Mouse (Mus musculus) MEL (cell line): ENCODE results near the gene Gaa.

Source experiments
- CTCF ChIP-seq, 3 experiments: IDR thresholded peaks in 2 of 3; conservative IDR thresholded peaks in 1 of 3; 2 replicates each; pipeline ENCODE4 v1.5.1; 2011 to 2012; ENCODE audit warnings: low read length in 3 of 3, low read depth in 2 of 3, mild to moderate bottlenecking in 2 of 3, improper control_type of control experiment in 1 of 3, inconsistent platforms in 1 of 3, mixed read lengths in 1 of 3, moderate library complexity in 1 of 3; ENCODE audit not compliant: control insufficient read depth in 1 of 3, insufficient read depth in 1 of 3, poor library complexity in 1 of 3, severe bottlenecking in 1 of 3
- ETS1 ChIP-seq: IDR thresholded peaks from 2 replicates; pipeline ENCODE4 v1.6.1; 2012; ENCODE audit warnings: low read depth, mild to moderate bottlenecking, inconsistent platforms, low read length, improper control_type of control experiment, moderate library complexity
- HCFC1 ChIP-seq: IDR thresholded peaks from 2 replicates; pipeline ENCODE4 v1.6.1; 2012; ENCODE audit warnings: low read depth, mild to moderate bottlenecking, inconsistent platforms, low read length, improper control_type of control experiment, moderate library complexity
- MAZ ChIP-seq: IDR thresholded peaks from 2 replicates; pipeline ENCODE4 v1.6.1; 2012; ENCODE audit warnings: low read depth, mild to moderate bottlenecking, inconsistent platforms, low read length, improper control_type of control experiment
- POLR2A ChIP-seq, 2 experiments: IDR thresholded peaks; 2 replicates each; pipeline ENCODE4 v1.6.1; 2011 to 2012; ENCODE audit warnings: low read length in 2 of 2, mild to moderate bottlenecking in 2 of 2, control low read depth in 1 of 2, improper control_type of control experiment in 1 of 2, low read depth in 1 of 2, moderate library complexity in 1 of 2; ENCODE audit not compliant: control insufficient read depth in 1 of 2, insufficient read depth in 1 of 2, poor library complexity in 1 of 2
- RCOR1 ChIP-seq: IDR thresholded peaks from 2 replicates; pipeline ENCODE4 v1.6.1; 2012; ENCODE audit warnings: low read depth, mild to moderate bottlenecking, inconsistent platforms, low read length, improper control_type of control experiment
- TCF12 ChIP-seq: IDR thresholded peaks from 2 replicates; pipeline ENCODE4 v1.6.1; 2014; ENCODE audit warnings: low read depth, mild to moderate bottlenecking, inconsistent platforms, low read length, improper control_type of control experiment, moderate library complexity

DNA sequence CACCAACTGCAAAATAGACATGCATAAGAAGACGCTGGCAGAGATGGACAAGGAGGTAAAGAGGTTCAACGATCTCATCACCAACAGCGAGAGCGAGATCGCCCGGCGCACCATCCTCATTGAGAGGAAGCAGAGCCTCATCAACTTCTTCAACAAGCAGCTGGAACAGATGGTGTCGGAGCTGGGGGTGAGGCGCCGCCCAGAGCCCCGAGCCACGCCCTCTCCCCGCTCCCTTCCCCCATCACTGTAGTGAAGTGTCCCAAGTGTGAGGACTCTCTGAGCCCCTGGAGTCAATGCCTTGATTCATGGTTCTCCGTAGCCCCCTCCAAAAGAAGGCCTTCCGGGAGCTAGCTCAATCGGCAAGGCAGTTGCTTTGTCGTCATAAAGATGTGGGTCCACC, 16.7 kb upstream of the Gaa start:
- TF ChIP-seq CTCF (IDR thresholded peaks at IDR 0.05 in 2 of 3, conservative IDR thresholded peaks at IDR 0.05 in 1 of 3; ENCODE audit: control insufficient read depth in 1 of 3, insufficient read depth in 1 of 3, low read depth in 2 of 3, low read length in 3 of 3, poor library complexity in 1 of 3, severe bottlenecking in 1 of 3), result no peak
- TF ChIP-seq HCFC1, result no peak
- no peak for TF ChIP-seq MAZ
- TF ChIP-seq ETS1, result no peak
- TF ChIP-seq RCOR1, result no peak
- no peak for TF ChIP-seq POLR2A (IDR thresholded peaks at IDR 0.05; ENCODE audit: control insufficient read depth in 1 of 2, insufficient read depth in 1 of 2, low read depth in 1 of 2, low read length in 2 of 2, poor library complexity in 1 of 2)
- no peak for TF ChIP-seq TCF12
